Mouse (Mus musculus): ENCODE data around the gene Tmem14a.

- TF ChIP-seq HCFC1 (IDR thresholded peaks at IDR 0.05; ENCODE audit: low read depth, low read length), result no peak
- no peak for TF ChIP-seq POLR2A (IDR thresholded peaks at IDR 0.05; ENCODE audit: control insufficient read depth in 1 of 2, insufficient read depth in 1 of 2, low read depth in 1 of 2, low read length in 2 of 2, poor library complexity in 1 of 2)
- TF ChIP-seq CTCF (IDR thresholded peaks at IDR 0.05 in 2 of 3, conservative IDR thresholded peaks at IDR 0.05 in 1 of 3; ENCODE audit: control insufficient read depth in 1 of 3, insufficient read depth in 1 of 3, low read depth in 2 of 3, low read length in 3 of 3, poor library complexity in 1 of 3, severe bottlenecking in 1 of 3), result no peak
- no peak for TF ChIP-seq BHLHE40 (IDR thresholded peaks at IDR 0.05; ENCODE audit: borderline replicate concordance, low read depth, low read length)
- no peak for TF ChIP-seq TAL1 (IDR thresholded peaks at IDR 0.05; ENCODE audit: low read length)
- no peak for TF ChIP-seq USF2 (IDR thresholded peaks at IDR 0.05; ENCODE audit: borderline replicate concordance in 1 of 2, insufficient read depth in 1 of 2, low read depth in 1 of 2, low read length in 2 of 2)
- TF ChIP-seq ZNF384 (IDR thresholded peaks at IDR 0.05; ENCODE audit: low read depth, low read length), result no peak
These were observed 54.7 kb downstream of the Tmem14a start for GRCm38 (mm10) chr1:21273091-21273490.
